Mouse (Mus musculus): ENCODE measurements at regions not wholly inside any gene's neighbourhood (a gene's known extent, or its start where the extent isn't known, plus 50 kb on each side); places are given as distances from the start of the nearest gene placed in this dataset.
A peak's percentile ranks its signal among the peaks of the same experiment; 100 is the strongest.

DNA sequence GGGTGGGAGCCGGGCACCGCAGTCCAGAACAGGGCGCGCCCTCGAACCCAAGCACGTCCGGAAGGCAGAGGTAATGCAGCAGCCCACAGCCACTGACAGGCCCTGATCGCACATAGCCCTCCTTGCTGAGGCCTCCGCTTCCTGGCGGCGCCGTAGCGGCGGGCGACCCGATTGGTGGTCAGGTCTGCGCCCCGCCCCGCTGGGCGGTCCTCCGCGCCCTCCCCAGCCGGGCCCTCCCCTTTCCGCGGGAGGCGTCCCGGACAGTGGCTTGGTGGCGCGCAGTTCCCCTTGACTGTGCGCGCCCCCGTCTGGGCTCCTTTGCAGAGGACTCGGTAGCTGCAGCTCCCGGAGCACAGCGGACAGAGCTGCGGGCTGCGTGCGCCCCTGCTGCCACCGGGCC, 375.5 kb upstream of the Asap2 start:
- peak; percentile 24 to 30 for DNase-seq (ENCODE audit: low spot score in 2 of 2)

Measured in frontal cortex, postnatal 25 days (tissue).